Mouse (Mus musculus): ENCODE measurements around the gene Klk1b3. TPM values are rescaled to one million over a fixed set of nuclear protein-coding genes. Genes with fewer than 3 reads are reported as not detected.
"Not testable (repeated sequence)": the region's sequence is repeated elsewhere in the genome, so short reads cannot be mapped to it uniquely, and the experiment has no call there.

Gene Klk1b3
- polyA plus RNA-seq, 1 experiment from 2014 or later, result 0.85 TPM

DNA sequence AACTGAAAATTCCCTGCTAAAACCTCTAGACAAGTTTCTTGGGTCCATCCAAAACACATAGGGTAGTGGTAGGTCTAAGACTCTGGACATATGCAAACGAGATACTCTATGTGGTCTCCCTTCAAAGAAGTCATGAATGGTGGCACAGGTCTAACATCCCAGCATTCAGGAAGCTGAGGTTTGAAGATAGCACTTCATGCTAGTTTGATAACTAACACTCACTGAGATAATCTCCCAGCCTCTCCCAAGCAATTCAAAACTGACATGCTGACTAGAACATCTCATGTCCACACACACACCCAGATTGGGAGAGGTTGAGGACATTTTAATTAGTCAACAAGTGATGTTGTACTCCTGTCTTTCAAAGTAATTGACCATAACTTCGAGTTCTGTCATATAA lies 41.9 kb downstream of the Klk1b3 start:
- Histone ChIP-seq H3K4me3 (replicated peaks) (no peak overlapping the region), H3K27me3 (replicated peaks) (no peaks in the 10 kb centered on the region), H3K9ac (no peak overlapping the region), H3K9me3 (no peaks in the 10 kb centered on the region), H3K36me3 (no peaks in the 10 kb centered on the region), H3K4me1 (no peaks in the 10 kb centered on the region), H3K4me2 (no peak overlapping the region), H3K27ac (no peak overlapping the region)
- ATAC-seq (ENCODE audit: insufficient read depth, low FRiP score, low read depth), result no peak
- WGBS, result 43% methylated on average over 2 of the region's 2 CpGs

DNA sequence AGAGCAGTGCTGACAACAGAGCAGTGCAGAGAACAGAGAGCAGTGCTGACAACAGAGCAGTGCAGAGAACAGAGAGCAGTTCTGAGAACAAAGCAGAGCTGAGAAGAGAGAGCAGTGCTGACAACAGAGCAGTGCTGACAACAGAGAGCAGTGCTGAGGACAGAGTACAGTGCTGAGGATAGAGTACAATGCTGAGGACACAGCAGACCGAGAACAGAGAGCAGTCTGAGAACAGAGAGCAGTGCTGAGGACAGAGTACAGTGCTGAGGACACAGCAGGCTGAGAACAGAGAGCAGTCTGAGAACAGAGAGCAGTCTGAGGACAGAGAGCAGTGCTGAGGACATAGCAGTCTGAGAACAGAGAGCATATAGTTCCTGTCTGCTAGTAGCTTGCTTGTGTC lies 42.7 kb downstream of the Klk1b3 start:
- Histone ChIP-seq H3K4me1 (no peaks in the 10 kb centered on the region; the same call in 1 of the 2 replicates), H3K27ac (no peak overlapping the region), H3K4me2 (no peak overlapping the region), H3K4me3 (replicated peaks) (no peak overlapping the region), H3K36me3 (no peaks in the 10 kb centered on the region), H3K27me3 (replicated peaks) (no peaks in the 10 kb centered on the region), H3K9me3 (no peaks in the 10 kb centered on the region), H3K9ac (no peak overlapping the region)
- 45% methylated on average over 1 of the region's 1 CpGs for WGBS
- no peak for ATAC-seq (ENCODE audit: insufficient read depth, low FRiP score, low read depth)

DNA sequence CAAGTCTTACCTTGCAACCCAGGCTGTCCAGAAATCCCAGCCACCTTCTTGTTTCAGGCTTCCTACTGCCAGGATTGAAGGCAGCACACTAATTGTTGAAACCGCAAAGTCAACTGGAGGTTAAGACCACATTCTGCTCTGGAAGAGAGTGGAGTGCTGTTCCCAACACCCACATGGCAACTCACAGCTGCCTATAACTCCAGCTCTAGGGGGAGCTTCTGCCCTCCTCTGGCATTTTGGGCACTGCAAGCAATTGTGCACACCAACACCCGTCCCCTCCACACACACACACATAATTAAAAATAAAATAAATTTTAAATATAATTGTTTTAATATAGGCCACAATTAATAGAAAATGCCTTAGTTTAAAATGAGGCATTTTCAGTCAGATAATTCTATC lies 43.2 kb downstream of the Klk1b3 start:
- no peaks in the 10 kb centered on the region for H3K27me3 ChIP-seq (replicated peaks)
- no peak overlapping the region for H3K4me3 ChIP-seq (replicated peaks)
- no peaks in the 10 kb centered on the region for H3K36me3 ChIP-seq
- H3K9ac ChIP-seq, result no peak overlapping the region
- 62% methylated on average over 2 of the region's 2 CpGs for WGBS
- no peak for ATAC-seq (ENCODE audit: insufficient read depth, low FRiP score, low read depth)
- H3K4me1 ChIP-seq, result no peaks in the 10 kb centered on the region; the same call in 1 of the 2 replicates
- no peak overlapping the region for H3K27ac ChIP-seq
- H3K4me2 ChIP-seq, result no peak overlapping the region
- H3K9me3 ChIP-seq, result no peaks in the 10 kb centered on the region

DNA sequence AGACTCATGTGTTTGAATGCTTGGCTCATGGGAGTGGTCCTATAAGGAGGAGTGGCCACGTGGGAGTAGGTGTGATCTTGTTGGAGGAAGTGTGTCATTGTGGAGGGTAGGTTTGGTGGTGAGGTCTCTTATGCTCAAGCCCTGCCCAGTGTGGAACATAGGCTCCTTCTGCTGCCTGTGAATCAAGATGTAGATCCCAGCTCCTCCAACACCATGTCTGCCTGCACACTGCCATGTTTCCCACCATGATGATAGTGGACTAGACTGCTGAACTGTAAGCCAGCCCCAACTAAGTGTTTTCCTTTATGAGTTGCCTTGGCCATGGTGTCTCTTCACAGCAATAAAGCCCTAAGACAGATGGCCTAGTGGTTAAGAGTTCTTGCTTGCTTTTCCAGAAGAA lies 46.1 kb downstream of the Klk1b3 start:
- no peak for ATAC-seq (ENCODE audit: insufficient read depth, low FRiP score, low read depth)
- Histone ChIP-seq H3K4me3 (replicated peaks) (no peak overlapping the region), H3K9ac (no peak overlapping the region), H3K4me1 (peaks cover 13% of the 10 kb centered on the region), H3K4me2 (no peak overlapping the region), H3K36me3 (peaks cover 4% of the 10 kb centered on the region; the same call in 1 of the 2 replicates), H3K9me3 (no peaks in the 10 kb centered on the region), H3K27me3 (replicated peaks) (no peaks in the 10 kb centered on the region), H3K27ac (no peak overlapping the region)
- 53% methylated on average over 1 of the region's 1 CpGs for WGBS

DNA sequence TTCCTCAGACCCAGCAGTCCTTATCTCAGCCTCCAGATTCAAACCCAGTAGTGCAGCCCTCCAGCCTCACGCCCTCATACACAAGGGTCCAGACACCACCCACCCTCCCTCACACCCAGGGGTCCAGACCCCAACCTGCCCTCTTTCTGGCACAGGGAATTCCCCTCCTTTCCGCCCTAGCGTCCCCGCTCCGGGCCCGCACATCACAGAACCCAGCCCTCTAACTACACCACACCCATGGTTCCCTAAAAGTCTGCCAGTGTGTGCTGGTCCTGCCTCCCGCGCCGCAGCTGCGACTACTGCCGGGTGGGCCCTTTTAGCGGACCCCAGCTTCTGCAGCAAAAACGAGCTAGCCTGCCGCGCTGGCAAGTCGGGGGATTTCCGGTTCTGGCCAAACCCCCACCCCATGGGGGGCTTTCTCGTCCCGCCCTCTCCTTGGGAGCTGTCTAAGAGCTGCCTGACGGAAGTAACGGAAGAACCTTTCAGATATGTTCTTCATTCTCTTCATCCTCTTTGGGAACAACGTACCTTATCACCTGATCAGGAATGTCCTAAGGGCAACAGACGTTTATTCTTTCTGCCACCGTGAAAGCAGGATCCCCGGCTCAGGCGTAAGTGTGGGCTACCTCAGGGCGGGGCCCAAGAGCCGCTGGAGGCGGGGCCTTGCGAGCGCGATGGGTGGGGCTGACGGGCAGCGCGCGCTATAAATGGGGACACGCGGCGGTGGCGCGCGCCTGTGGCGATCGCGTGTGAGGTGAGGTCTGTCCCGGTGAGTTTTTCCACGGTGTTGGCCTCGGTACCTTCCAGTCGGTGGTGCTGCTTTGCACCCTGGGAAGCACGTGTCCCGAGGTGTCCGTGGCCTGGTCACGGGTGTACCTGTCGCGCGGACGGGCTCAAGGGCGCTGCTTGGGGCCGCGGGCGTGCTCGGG lies 48.3 kb downstream of the Klk1b3 start, which contains the start of the genes 1700028J19Rik and 2410002F23Rik:
Gene 1700028J19Rik, minus strand, starts transcription at position 641 of the 929 bp plus-strand sequence.
Gene 2410002F23Rik, plus strand, starts transcription at position 668 of the 929 bp plus-strand sequence.
- H3K4me2 ChIP-seq, result peak within 1 kb of the TSS; percentile 65
- H3K27ac ChIP-seq, result peak within 1 kb of the TSS; percentile 96
- WGBS, result under 1% methylated on average over 62 of the region's 62 CpGs
- H3K9me3 ChIP-seq, result no peaks in the 10 kb centered on the region
- no peaks in the 10 kb centered on the region for H3K27me3 ChIP-seq (replicated peaks)
- peak; percentile 84 for ATAC-seq (ENCODE audit: insufficient read depth, low FRiP score, low read depth)
- H3K9ac ChIP-seq, result peak within 1 kb of the TSS; percentile 90
- H3K4me3 ChIP-seq (replicated peaks), result peak within 1 kb of the TSS; percentile 79
- H3K36me3 ChIP-seq, result peaks cover 22% of the 10 kb centered on the region
- H3K4me1 ChIP-seq, result peaks cover 13% of the 10 kb centered on the region

DNA sequence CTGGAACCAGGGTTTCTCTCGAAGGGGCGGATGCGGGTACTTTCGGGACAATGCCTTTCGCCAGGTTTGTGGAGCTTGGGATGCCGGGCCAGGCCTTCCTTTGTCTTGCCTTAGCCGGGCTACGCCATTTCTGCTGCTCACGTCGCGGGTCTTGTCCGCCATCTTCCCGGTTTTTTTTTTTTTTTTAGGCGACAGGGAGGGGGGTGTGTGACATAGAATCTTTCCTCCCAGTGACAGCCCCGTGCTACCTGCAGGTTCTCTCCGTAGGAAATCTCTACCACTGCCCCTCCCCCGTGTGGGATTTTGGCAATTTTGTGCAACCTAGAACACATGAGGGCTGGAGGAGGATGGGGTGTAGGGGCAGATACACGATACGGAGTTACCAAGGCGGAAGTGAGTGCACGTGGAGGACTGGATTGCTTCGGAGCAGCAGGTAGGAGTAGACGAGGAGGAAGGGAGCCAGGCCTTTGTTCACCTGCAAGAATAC lies 49.0 kb downstream of the Klk1b3 start:
- 0% methylated on average over 23 of the region's 23 CpGs for WGBS
- peak overlapping the region; percentile 79 for H3K4me3 ChIP-seq (replicated peaks)
- H3K9ac ChIP-seq, result peak overlapping the region; percentile 90
- H3K27me3 ChIP-seq (replicated peaks), result no peaks in the 10 kb centered on the region
- peaks cover 13% of the 10 kb centered on the region for H3K4me1 ChIP-seq
- no peaks in the 10 kb centered on the region for H3K9me3 ChIP-seq
- H3K4me2 ChIP-seq, result peak overlapping the region; percentile 65
- ATAC-seq (ENCODE audit: insufficient read depth, low FRiP score, low read depth), result no peak; the same call in 1 of the 2 replicates
- peaks cover 23% of the 10 kb centered on the region for H3K36me3 ChIP-seq
- peak overlapping the region; percentile 96 for H3K27ac ChIP-seq

DNA sequence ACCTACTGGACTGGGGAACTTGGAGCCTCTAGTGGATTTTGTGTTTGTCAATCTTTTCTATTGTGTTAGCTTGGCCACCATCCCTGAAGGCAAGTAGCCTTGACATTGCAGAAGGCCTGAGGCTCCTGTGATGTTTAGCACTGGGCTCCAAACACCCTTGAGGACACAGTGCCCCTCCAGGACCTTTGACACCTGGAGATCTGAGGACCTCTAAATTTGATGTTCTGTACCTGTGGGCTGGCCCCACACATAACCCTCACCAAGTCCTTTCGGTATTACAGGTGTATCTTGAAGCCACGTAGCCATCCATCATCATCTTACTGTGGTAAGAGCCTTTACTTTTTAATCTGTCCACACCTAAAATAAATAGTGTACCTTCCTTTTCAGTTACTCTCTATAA lies 50.0 kb downstream of the Klk1b3 start:
- ATAC-seq (ENCODE audit: insufficient read depth, low FRiP score, low read depth), result no peak
- Histone ChIP-seq H3K4me3 (replicated peaks) (peak overlapping the region; percentile 79), H3K9ac (0 out of 2 replicates have a peak overlapping the region, but pooled peaks have one; percentile 1), H3K36me3 (peaks cover 32% of the 10 kb centered on the region), H3K4me1 (peaks cover 13% of the 10 kb centered on the region), H3K27ac (no peak overlapping the region), H3K4me2 (peak overlapping the region; percentile 65), H3K27me3 (replicated peaks) (no peaks in the 10 kb centered on the region), H3K9me3 (no peaks in the 10 kb centered on the region)
- 80% methylated on average over 2 of the region's 2 CpGs for WGBS

DNA sequence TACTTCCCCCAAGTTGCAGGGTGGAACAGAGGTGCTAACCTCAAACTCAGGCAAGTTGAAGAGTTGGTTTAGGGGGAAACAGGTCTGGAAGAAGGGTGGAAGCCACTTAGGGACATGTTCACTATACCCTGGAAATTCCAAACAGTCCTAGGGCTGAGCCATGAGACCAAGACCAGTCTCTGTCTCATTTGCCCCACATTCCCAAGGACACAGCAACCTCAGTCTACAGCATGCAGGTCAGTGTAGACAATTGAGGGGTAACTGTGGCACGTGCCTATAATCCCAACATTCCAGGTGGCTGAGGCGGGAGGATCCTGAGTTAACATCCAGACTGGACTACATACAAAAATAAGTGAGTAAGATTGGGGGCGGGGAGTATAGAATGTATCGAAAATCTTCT lies 51.3 kb downstream of the Klk1b3 start:
- 91% methylated on average over 4 of the region's 4 CpGs for WGBS
- no peaks in the 10 kb centered on the region for H3K27me3 ChIP-seq (replicated peaks)
- no peak overlapping the region for H3K4me2 ChIP-seq
- H3K9ac ChIP-seq, result no peak overlapping the region
- H3K27ac ChIP-seq, result no peak overlapping the region
- H3K36me3 ChIP-seq, result peaks cover 37% of the 10 kb centered on the region
- no peaks in the 10 kb centered on the region for H3K9me3 ChIP-seq
- ATAC-seq (ENCODE audit: insufficient read depth, low FRiP score, low read depth), result no peak
- peaks cover 16% of the 10 kb centered on the region for H3K4me1 ChIP-seq
- no peak overlapping the region for H3K4me3 ChIP-seq (replicated peaks)

DNA sequence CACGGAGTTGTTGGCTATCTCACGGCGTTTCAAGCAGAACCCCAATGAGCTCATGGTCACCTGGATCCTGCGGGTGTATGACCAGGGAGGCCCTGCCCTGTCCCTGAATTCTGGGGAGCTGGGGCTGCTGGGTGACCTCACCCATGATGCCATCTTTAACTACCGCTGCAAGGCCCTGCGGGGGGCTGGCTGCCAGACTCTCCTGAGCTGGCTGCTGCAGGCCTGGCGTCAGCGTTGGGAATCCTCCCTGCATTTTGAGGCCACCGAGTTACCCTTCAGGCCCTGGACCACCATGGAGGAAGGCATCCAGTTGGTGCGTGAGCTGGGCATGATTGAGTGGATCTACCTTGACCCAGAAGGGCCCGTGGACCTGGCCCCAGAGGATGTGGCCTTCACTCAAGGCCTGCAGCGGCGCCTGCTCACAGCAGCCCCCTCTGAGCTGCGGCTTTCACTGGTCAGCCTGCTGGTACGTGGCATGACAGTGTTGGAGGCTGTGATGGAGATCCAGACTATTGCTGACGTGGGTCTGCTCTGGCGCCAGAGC lies 52.8 kb downstream of the Klk1b3 start:
- not testable (repeated sequence) for H3K4me3 ChIP-seq (replicated peaks); H3K9me3 ChIP-seq; H3K27me3 ChIP-seq (replicated peaks); ATAC-seq (ENCODE audit: insufficient read depth, low FRiP score, low read depth); H3K27ac ChIP-seq; H3K4me2 ChIP-seq; H3K9ac ChIP-seq
- Histone ChIP-seq H3K36me3 (peaks cover 37% of the 10 kb centered on the region), H3K4me1 (peaks cover 16% of the 10 kb centered on the region)
- WGBS, result 90% methylated on average over 17 of the region's 17 CpGs

Other genes with a start within 250 kb of the Klk1b3 start
- gene Klk1b8, start 247.5 kb upstream of the Klk1b3 start, polyA plus RNA-seq (2015; fragmentation: Nextera tagmentation; extraction: Ambion mirVana), result 1.4 and 1.7 TPM in 2 replicates
- not detected in 2 replicates for gene Klk1b1, start 231.4 kb upstream of the Klk1b3 start, polyA plus RNA-seq (2015; fragmentation: Nextera tagmentation; extraction: Ambion mirVana)
- not detected in 2 replicates for gene Klk1b9, start 222.1 kb upstream of the Klk1b3 start, polyA plus RNA-seq (2015; fragmentation: Nextera tagmentation; extraction: Ambion mirVana)
- 0.26 TPM in 1 of 2 replicates, not detected in the other for gene Klk1b11, start 202.3 kb upstream of the Klk1b3 start, polyA plus RNA-seq (2015; fragmentation: Nextera tagmentation; extraction: Ambion mirVana)
- 0.13 TPM in 1 of 2 replicates, not detected in the other for gene Klk1b26, start 186.0 kb upstream of the Klk1b3 start, polyA plus RNA-seq (2015; fragmentation: Nextera tagmentation; extraction: Ambion mirVana)
- gene Klk1b27, start 145.9 kb upstream of the Klk1b3 start, polyA plus RNA-seq (2015; fragmentation: Nextera tagmentation; extraction: Ambion mirVana), result not detected in 2 replicates
- not detected in 2 replicates for gene Klk1b21, start 95.9 kb upstream of the Klk1b3 start, polyA plus RNA-seq (2015; fragmentation: Nextera tagmentation; extraction: Ambion mirVana)
- gene Klk1b22, start 85.5 kb upstream of the Klk1b3 start, polyA plus RNA-seq (2015; fragmentation: Nextera tagmentation; extraction: Ambion mirVana), result not detected in 2 replicates
- 0.09 TPM in 1 of 2 replicates, not detected in the other for gene Klk1b16, start 61.4 kb upstream of the Klk1b3 start, polyA plus RNA-seq (2015; fragmentation: Nextera tagmentation; extraction: Ambion mirVana)
- gene Klk1b24, start 10.0 kb upstream of the Klk1b3 start, polyA plus RNA-seq (2015; fragmentation: Nextera tagmentation; extraction: Ambion mirVana), result 0.15 TPM in 1 of 2 replicates, not detected in the other
- 0.22 and 0.32 TPM in 2 replicates for gene Klk1b4, start 9.2 kb downstream of the Klk1b3 start, polyA plus RNA-seq (2015; fragmentation: Nextera tagmentation; extraction: Ambion mirVana)
- gene Klk1b5, start 17.8 kb downstream of the Klk1b3 start, polyA plus RNA-seq (2015; fragmentation: Nextera tagmentation; extraction: Ambion mirVana), result 0.13 and 0.15 TPM in 2 replicates
- gene Klk1, start 27.2 kb downstream of the Klk1b3 start, polyA plus RNA-seq (2015; fragmentation: Nextera tagmentation; extraction: Ambion mirVana), result 16.1 and 19.4 TPM in 2 replicates
- 0.17 TPM in 1 of 2 replicates, not detected in the other for gene Gm36864, start 38.0 kb downstream of the Klk1b3 start, polyA plus RNA-seq (2015; fragmentation: Nextera tagmentation; extraction: Ambion mirVana)
- 1.6 and 1.8 TPM in 2 replicates for gene 1700028J19Rik, start 48.5 kb downstream of the Klk1b3 start, polyA plus RNA-seq (2015; fragmentation: Nextera tagmentation; extraction: Ambion mirVana)
- gene 2410002F23Rik, start 48.5 kb downstream of the Klk1b3 start, polyA plus RNA-seq (2015; fragmentation: Nextera tagmentation; extraction: Ambion mirVana), result 120 and 139 TPM in 2 replicates
- not detected in 2 replicates for gene Acp4, start 59.2 kb downstream of the Klk1b3 start, polyA plus RNA-seq (2015; fragmentation: Nextera tagmentation; extraction: Ambion mirVana)
- gene Gm15517, start 63.3 kb downstream of the Klk1b3 start, polyA plus RNA-seq (2015; fragmentation: Nextera tagmentation; extraction: Ambion mirVana), result not detected in 2 replicates
- 5.1 and 6.9 TPM in 2 replicates for gene Clec11a, start 108.7 kb downstream of the Klk1b3 start, polyA plus RNA-seq (2015; fragmentation: Nextera tagmentation; extraction: Ambion mirVana)
- gene Shank1, start 112.1 kb downstream of the Klk1b3 start, polyA plus RNA-seq (2015; fragmentation: Nextera tagmentation; extraction: Ambion mirVana), result 2.2 TPM in 2 replicates
- 1.6 and 1.7 TPM in 2 replicates for gene Syt3, start 185.9 kb downstream of the Klk1b3 start, polyA plus RNA-seq (2015; fragmentation: Nextera tagmentation; extraction: Ambion mirVana)
- 0.80 and 1.2 TPM in 2 replicates for gene 1700008O03Rik, start 187.6 kb downstream of the Klk1b3 start, polyA plus RNA-seq (2015; fragmentation: Nextera tagmentation; extraction: Ambion mirVana)
- 0.70 and 0.81 TPM in 2 replicates for gene Lrrc4b, start 230.8 kb downstream of the Klk1b3 start, polyA plus RNA-seq (2015; fragmentation: Nextera tagmentation; extraction: Ambion mirVana)

All from stomach, embryonic 15.5 days (tissue).